Mouse (Mus musculus) heart, postnatal 10 days (tissue): Measurements from ENCODE around the gene Ctbs. TPM values are rescaled to one million over a fixed set of nuclear protein-coding genes. Genes with fewer than 3 reads are reported as not detected.

Experiments used
- DNase-seq, 2 experiments: peaks; one replicate each; pipeline ENCODE4 v3.0.0; 2021
- intact Hi-C: fragments of 180-260 bp; cut with DNase I; formaldehyde crosslinking; loops from one replicate; pipeline ENCODE4 v1.15.1; 2025
- total RNA-seq, 2 experiments: library from RNA; stranded (reverse); gene quantifications; 2 replicates each; pipeline ENCODE4 v1.2.3; 2021

Ctbs gene
- total RNA-seq, 2 experiments from 2014 or later, result 6.2 to 6.3 TPM

GRCm38 (mm10) chr3:146482044-146482443 lies 32.4 kb downstream of the Ctbs start:
- intact Hi-C loops, result loop anchor here (2.0 kb wide), 1 partner anchor 137 kb away; no protein-coding TSS in a partner anchor
- DNase-seq, result no peak

GRCm38 (mm10) chr3:146486464-146486863 lies 36.9 kb downstream of the Ctbs start:
- no peak for DNase-seq
- intact Hi-C loops, result no loop called here

DNA sequence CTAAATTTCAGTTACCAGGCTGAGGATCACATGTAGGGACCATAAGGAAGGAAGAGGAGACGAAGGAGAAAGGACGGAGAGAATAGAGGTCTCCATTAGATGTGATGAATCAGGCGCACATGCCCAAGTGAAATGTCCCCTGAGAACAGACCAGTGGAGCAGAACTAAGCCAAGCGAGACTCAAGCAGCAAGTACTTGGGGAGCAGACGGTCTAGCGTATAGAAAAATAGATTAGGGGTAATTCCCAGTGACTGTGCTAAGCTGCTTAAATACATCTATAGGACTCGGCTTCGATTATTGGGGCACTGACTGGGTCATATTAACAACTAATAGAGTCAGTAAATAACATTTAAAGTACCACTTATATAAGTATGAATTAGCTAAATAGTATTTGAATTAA lies 45.3 kb downstream of the Ctbs start:
- intact Hi-C loops, result no loop called here
- no peak for DNase-seq

DNA sequence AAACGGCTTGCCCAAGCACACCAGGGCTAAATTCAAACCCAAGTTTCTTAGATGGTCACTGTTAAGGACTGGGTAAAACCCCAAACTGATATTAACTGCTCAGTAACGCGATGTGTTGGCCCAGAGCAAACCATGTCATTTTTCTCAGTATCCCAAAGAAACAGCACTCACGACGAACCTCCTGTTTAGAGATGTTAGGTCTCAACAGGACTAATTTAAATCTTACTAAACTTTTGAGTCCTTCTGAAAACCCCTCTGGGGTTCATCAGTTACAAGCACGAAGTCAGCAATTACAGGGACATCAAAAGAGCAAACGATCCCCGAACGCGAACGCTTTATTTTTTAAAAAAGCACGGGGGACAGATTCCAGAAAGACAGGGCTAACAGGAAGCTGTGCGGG lies 49.4 kb downstream of the Ctbs start:
- intact Hi-C loops, result no loop called here
- no peak for DNase-seq

- intact Hi-C loops, result loop anchor here (2.0 to 5.0 kb wide), 2 partner anchors 21 to 97 kb away; partner anchors contain the start of genes Rpf1 and Ssx2ip
- peak; percentile 92 to 93 for DNase-seq
These were observed 49.9 kb downstream of the Ctbs start, which contains the start of the genes Spata1 and Gng5 for GRCm38 (mm10) chr3:146499431-146500002. Spata1 (minus strand) TSS chr3:146499753. Gng5 (plus strand) TSS chr3:146499807.

DNA sequence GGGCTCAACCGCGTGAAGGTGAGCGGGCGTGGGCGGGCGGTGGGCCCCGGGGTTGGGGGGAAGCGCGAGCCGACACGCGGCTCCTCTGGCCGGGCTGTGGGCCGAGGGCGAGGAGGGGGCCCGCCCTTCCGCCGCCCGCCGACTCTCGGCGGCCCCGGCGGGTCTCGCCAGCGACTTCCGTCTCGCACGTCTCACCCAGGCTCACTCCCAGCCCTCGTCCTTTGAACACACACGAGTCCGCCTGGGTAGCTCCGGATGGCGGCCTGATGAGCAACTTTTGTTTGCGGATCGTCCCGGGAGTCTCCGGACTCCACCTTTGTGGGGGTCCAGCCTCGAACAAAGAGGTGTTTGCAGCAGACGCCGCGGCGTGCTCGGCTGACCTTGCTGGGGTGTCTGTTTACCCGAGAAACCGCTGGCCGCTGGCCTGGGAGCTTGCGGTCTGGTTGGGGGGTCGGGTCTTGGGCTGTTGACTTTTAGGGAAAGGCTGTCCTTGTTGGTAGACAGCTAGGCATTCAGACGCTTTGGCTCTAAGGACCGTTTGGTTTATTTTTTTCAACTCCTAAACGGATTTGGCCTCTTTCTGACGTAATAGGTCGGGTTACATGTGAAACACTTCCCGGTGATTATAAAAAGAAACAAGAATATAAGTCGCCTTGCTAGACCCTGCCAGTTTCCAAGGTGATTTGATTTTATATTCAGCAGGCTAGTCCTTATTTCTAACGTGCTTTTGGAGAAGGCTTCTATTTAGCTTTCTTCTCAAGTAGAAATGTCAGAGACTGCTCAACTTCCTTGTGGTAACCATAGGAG lies 50.6 kb downstream of the Ctbs start:
- intact Hi-C loops, result loop anchor here (2.0 to 5.0 kb wide), 2 partner anchors 21 to 98 kb away; partner anchors contain the start of genes Rpf1 and Ssx2ip

DNA sequence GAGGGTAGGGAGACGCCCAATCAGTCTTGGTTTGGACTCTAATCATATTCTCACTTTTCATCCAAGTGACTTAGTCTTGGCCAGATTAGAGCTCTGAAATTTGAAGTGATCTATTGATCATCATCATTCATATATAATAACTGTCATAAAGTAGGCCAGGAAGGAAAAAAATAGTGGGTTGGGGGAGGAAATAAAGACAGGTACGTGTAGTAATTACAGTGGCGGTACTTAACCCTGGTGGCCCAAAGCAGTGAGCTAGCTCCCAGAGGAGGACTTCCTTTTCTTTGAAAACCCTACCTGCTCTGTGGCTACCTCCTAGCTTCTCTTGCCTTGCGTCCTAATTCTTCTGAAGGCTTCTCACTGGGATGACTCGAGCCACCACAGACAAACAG lies 51.2 kb downstream of the Ctbs start:
- no peak for DNase-seq
- intact Hi-C loops, result loop anchor here (2.0 to 5.0 kb wide), 2 partner anchors 20 to 99 kb away; partner anchors contain the start of genes Rpf1 and Ssx2ip

More for the DNA sequence above, 50.6 kb downstream of the Ctbs start:
- DNase-seq, result peak; percentile 79 to 80

DNA sequence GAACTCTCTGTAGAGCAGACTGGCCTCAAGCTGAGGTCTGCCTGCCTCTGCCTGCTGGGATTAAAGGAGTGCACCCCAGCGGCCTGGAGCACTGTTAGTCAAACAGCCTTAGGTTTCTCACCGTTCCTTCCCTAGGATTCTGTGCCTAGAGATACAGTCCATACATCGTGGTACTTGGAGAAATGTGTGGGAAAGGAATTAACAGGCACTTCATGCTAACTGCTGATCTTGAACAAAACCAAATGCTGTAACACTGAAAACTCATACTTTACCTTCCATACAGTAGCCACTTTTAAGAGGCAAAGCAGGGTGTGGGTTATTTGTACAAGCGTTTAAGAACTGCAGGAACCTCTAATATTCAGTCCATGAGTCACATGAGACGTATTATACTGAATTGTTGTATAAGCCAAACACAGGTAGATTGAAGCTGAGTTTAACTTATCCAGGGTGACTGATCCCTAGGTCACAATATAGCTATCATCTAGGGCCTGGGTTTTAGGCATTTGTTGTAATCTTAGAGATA lies 52.1 kb downstream of the Ctbs start:
- intact Hi-C loops, result loop anchor here (2.0 to 5.0 kb wide), 2 partner anchors 19 to 99 kb away; partner anchors contain the start of genes Rpf1 and Ssx2ip

DNA sequence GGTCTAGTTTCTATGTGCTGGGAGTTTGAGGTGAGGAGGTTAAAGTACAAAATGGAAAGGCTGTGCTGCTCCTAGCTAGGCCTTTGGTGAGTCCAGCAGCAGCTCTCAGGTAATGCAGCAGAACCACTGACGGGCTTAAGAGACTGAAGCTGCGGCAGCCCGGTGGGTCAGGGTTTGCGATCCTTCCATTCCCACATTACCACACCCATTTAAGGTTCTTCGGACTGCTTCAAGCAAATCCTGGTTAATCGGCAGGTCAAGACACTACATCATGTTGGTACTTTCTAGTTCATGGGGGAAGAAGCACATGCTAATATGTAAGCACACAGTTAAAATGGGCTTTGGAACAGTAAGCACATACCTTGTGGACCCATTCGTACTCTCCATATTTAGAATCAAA lies 57.1 kb downstream of the Ctbs start:
- no peak for DNase-seq
- intact Hi-C loops, result no loop called here

More for the DNA sequence above, 52.1 kb downstream of the Ctbs start:
- DNase-seq, result no peak

Other genes with a start within 250 kb of the Ctbs start
- 1 to 10 TPM; 3.0 TPM for gene Lpar3, start 228.8 kb upstream of the Ctbs start, total RNA-seq
- 10 to 100 TPM; 11.7 to 15.3 TPM for gene Ssx2ip, start 45.2 kb upstream of the Ctbs start, total RNA-seq
- 1 to 10 TPM; 2.3 to 3.6 TPM for gene Spata1, start 50.0 kb downstream of the Ctbs start, total RNA-seq
- 100 to 1,000 TPM; 249 to 286 TPM for gene Gng5, start 50.0 kb downstream of the Ctbs start, total RNA-seq
- 10 to 100 TPM; 16.4 to 16.7 TPM for gene Rpf1, start 71.6 kb downstream of the Ctbs start, total RNA-seq
- not detected for gene Uox, start 120.6 kb downstream of the Ctbs start, total RNA-seq
- not detected for gene Dnase2b, start 165.8 kb downstream of the Ctbs start, total RNA-seq
- gene 4930503B20Rik, start 201.5 kb downstream of the Ctbs start, total RNA-seq, result not detected
- gene Samd13, start 235.8 kb downstream of the Ctbs start, total RNA-seq, result 1 to 10 TPM; 1.8 TPM